Mouse (Mus musculus) left cerebral cortex, adult 9 months (tissue): Measurements from ENCODE around the gene Mtss1l.

Experiments
- DNase-seq, 2 experiments: peaks; one replicate each; pipeline ENCODE4 v3.0.0; 2022; ENCODE audit warnings: low spot score in 2 of 2

Gene Mtss1l

DNA sequence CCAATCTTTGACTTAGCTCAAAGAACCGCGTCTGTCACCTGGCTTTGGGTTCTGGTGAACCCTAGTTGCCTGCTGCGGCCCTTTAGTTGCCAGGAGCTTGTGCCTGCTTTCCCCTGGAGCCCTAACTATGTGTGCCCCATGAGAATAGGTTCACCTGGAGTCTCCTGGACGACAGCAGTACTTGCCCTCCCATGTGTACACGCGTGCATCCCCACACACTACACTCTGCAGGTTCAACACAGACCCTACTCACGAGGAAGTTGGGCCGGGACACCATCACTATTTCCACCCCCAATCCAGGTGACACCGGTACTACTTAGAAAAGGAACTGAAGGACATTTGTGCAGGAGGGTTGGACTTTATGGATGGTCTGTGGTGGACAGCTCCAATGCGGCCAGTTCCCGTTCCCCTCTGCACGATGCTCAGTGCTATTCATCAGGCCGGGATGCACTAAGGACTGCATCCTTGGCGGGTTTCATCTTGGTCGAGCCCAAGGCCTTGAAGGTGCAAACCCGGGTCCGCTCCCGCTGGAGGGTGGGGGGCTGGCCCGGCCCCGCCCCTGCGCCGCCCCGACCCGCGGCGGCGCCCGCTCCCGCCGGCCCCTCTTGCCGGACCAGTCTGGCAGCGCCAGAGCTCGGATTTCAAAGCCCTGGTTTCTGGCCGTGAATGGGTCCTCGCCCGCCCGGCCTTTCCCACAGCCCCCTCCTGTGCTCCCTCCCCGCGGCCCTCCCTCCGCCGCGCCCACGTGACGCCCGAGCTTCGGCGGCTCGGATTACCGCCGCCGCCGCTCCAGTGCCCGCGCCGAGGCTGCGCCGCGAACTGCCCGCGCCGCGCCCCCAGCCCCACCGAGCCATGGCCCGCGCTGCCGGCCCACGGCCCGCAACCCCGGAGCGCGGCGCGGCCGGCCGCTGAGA lies at the start of gene Mtss1l:
Mtss1l (plus strand) TSS at position 792 of the 914 bp plus-strand sequence.
- peak in 1 of 2 experiments; percentile 65 for DNase-seq

DNA sequence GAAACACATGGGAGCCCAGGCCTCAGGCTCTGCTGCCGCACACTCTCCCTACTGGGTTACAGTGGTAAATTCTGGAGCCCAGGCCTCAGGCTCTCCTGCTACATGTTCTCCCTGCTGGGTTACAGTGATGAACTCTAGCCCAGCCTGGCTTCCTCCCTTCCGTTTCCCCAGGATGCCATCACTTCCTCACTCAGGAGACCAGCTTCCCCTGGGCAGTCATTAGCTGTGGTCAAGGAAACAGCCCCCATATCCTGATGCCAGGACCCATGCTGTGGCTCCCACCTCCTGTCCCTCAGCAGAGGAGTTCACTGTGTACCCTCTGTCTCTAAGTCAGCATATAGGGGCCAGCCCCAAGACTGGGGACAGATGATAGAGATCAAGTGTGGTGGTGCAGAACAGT lies 49.1 kb upstream of the Mtss1l start:
- no peak for DNase-seq

DNA sequence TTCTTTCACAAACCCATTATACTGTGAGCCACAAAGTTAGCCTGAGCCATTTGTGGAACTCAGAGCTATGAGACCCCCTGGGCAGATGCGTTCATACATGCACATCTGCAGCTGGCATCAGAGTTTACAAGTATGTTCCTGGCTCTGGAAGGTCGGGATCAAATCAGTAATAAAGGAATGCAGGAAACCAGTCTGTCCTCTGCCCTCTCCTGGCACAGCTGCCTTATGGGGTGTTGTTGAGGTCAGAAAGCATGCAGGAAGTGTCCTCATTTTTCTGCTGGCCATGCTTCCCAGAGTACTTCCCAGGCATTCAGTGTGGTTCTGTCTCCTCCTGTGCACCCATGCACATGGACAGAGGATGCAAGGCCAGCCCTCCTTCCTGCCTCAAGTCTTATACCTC lies 48.1 kb upstream of the Mtss1l start:
- DNase-seq: no peak

DNA sequence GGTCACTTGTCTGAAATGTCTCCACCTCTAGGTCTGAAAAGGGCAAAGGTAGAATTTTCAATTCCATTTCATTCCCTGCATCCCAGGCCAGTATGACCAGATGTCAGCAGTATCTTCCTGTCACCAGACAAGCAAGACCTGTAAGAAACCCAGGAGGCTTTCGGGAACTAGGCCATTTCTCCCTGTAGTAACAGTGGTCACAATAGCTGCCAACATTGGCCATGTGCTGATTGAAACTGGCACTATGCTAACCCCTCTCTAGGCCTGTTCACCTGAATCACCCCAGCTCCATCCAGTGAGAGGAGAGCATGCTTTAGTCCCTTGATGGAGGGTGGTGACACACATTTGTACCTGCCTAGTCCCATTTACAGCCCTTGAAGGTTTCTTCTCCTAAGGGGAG lies 46.7 kb upstream of the Mtss1l start:
- no peak for DNase-seq

DNA sequence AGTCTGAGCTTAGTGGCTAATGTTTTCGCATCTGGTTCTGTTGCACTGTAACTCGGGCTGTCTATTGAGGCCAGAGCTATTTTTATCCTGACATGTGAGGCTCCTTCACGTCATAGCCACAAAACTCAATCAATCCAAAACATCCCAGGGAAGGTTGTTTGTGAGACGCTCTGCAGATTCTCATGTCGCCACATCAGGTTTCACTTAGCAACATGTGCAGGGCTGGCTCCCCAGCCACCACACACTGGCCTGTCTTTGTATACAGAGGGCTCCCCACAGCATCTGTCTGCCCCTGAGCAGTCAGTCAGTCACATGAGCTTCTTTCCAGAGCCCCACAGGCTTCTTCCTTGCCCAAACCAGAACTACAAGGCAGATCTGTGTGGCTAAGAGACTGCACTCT lies 44.6 kb upstream of the Mtss1l start:
- no peak for DNase-seq

DNA sequence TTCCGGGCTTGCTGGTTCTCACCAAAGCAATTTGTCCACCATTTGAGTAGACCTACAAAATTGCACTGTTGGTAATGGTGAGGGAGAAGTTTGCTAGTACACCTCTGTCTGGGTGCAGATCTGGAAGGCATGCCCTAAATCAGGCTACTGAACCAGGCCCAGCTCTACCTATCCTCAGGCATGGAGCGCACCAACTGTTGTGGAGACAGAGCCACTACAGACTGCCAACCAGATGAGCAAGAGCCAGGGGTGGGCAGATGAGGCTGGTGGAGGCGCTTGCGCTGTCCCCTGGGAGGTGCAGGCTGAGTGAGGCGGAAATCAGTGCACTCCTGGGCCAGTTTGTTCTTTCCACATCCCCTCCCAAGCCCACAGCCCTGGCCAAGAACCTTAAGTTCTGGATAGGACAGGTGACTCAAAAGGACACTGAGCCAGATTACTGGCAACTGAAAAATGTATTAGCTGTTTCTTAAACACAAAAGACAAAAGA lies 44.1 kb upstream of the Mtss1l start:
- DNase-seq: no peak

DNA sequence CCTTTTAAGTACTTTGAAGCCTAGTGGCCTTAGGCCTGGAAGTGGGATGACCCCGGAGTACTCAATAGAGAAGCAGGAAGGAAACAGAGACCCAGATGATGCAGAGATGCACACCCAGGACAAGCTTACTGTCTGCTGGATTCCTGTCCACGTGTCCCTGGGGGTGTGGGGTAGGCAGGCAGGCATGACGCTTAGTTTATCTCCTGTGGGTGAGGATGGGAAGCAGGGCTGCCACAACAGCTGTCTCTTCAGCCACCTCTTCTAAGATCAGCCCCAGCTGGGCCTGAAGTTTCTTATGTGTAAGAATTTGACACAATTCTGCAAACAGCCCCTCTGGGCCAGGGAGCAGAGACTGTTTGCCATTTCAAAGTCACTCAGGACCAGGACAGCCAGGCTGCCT lies 42.3 kb upstream of the Mtss1l start:
- DNase-seq: no peak

DNA sequence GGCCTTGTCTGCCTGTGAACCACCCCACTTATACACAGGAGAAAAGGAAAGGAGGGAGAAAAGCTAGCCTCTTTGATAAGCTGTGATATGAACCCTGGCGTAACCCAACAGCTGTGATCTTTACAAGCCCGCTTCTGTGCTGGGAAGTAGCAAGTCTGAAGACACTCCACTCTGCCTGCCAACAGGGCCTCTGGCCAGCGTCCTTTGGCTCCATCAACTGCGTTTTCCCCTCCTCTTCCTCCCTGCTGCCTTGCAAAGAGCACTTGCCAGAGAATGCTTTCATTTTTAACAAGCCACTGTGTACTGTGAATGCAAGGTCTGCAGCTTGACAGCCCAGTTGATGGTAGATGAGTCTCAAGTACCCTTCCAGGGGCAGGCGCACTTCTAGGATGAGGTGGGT lies 33.5 kb upstream of the Mtss1l start:
- DNase-seq: peak in 1 of 2 experiments; percentile 66

DNA sequence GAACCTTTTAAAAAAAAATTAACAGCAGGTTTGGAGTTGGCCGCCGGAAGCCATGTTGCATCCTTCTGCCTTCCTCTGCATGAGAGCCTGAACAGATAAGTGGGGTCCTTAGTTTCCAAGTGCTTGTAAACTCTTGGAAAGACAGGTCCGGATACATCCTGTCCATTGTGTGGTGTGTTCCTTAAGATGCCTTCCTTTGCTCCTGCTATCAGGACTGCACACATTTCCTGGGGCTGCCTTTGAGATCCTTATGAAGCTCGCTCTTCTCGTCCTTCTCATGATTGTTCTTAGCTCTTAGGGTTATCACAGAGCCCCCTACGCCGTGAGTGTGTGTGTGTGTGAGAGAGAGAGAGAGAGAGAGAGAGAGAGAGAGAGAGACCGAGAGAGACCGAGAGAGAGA lies 31.3 kb upstream of the Mtss1l start:
- DNase-seq: no peak

DNA sequence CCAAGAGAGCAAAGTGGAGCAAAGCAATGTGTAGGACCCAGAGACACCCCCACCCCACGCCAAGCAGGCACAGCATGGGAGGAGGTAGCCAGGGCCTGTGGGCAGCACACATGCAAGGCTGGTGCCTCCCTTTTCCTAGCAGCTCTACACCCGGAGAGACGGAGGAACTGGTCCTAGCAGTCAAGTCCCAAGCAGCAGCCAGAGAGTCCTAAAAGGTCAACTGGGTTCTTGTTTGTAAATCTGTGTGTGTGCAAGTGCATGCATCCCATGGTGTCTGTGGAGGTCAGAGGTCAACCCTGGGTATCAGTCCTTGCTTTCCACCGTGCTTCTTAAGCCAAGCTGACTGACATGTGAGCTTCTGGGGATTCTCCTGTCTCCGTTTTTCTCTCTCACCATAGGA lies 27.1 kb upstream of the Mtss1l start:
- no peak for DNase-seq

DNA sequence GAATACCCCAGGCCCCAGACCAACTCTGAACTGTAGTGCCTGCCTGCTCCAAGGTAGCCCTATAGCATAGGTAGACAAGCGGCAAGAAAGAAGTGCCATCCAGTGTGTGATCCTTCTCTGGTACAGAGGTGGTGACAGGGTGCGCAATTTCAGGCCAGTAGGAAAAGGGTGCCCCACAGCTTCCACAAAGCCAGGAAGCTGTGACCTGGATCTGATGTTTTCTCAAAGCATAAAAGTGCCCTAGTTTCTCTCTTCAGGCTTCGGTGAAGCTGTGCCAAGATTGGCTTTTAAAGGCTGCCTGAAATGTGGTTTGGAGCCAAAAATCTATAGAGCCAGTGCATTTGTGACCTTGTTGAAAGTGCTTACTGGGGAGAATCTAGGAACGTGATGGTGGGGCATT lies 26.4 kb upstream of the Mtss1l start:
- no peak for DNase-seq

DNA sequence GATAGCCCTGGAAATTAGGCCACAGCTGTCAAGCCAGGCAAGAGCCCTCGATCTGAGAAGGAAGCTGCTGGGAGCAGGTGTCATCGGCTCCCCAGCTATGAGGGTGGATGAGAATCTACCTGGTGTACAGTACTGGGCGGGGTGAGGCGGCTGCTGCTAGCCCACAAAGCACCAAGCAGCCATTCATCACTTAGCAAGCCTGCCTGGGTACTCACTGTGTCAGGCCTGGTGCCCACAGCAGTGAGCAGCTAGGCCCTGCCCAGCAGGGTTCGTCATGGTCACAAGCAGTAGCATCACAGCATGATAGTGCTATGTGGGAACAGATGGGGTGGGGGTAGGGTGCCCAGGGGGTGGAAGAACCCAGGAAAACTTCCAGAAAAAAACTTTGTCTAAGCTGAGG lies 25.8 kb upstream of the Mtss1l start:
- DNase-seq: no peak

DNA sequence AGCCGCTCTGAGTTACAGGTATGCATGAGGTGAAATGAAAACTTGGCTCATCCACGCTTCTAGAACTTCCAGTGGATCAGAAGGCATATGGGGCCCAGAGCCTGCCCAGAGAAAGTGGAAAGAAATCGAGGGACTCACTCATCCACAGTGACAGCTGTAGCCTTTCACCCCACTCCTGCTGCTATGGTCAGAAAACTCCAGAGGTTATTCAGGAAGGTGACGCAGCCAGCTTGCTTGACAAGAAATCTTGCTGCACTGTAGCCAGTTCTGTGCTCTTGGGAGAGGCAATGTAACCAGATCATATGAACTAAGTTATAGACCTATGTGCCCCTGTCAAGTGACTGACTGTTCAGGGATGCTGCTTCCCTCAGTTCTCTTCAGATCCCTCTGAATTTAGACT lies 25.2 kb upstream of the Mtss1l start:
- DNase-seq: no peak

DNA sequence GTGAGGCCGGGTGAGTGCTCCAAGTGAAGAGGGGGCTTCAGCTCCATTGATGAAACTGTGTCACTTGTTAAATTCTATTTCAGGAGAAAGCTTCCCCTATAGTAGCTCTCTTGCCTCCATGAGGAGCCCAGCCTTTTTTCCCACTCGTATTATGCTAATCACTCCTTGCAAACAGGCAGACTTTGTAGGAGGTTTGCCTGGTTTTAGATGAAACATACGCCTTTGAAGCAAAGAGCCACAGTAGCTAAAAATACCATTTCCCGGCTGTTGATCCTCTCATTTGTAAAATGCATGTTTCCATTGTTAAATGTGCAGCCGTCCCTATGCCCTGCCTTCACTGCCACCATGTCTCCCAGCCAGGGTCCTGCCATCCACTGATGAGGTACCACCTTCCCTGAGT lies 23.7 kb upstream of the Mtss1l start:
- DNase-seq: peak; percentile 63 to 67

DNA sequence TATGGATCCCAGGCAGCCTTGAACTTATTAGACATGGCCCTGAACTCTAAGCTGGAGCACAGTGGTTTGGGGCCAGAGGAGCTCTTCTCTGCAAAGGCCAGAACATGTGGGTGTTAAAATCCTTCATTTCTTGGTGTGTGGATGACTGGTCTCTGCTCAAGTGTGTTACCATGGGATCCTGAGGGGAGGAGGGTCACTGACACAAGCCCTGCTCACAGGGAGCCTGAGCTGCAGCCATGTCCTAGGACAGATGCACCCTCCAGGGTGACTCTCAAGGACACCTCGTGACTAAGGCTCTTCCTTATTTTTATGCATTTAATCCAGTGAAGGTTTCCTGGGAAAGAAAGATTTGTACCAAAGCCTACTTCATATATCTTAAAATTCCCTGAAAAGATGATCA lies 23.2 kb upstream of the Mtss1l start:
- DNase-seq: no peak

DNA sequence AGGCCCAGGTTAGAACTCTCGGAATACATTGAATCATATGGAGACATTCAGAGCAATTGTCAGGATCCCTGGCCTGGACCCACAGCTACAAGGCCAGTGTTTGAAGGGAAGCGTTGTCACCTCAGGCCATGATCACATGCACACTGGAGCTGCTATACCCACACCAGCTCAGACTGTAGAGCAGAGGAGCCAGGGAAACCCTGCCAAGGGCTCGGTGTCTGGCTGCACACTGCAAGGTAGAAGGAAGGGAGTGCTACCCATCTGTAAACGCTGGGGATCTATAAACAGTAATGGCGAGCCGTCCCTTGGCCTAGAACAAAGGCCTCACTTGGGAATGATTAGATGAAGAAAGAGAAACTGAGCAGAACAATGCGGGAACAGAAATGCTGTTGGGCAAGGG lies 21.8 kb upstream of the Mtss1l start:
- DNase-seq: no peak

DNA sequence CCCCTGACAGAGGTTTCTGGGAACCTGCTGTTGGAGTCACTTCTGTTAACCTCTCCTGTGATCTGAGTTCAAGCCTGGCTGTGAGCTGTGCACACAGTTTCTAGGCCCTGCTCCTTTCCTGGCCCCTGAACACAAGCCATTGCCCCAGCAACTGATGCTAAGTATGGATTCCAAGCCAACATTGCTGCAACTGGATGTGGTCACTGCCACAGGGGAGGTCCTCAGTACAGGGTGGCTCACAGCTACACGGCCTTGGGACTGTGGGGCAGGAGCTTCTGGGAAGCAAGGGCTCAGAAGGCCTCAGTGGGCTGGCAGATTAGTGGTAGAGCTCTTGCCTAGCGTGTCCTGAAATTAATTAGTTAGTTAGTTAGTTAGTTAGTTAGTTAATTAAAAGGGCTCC lies 20.7 kb upstream of the Mtss1l start:
- DNase-seq: no peak

DNA sequence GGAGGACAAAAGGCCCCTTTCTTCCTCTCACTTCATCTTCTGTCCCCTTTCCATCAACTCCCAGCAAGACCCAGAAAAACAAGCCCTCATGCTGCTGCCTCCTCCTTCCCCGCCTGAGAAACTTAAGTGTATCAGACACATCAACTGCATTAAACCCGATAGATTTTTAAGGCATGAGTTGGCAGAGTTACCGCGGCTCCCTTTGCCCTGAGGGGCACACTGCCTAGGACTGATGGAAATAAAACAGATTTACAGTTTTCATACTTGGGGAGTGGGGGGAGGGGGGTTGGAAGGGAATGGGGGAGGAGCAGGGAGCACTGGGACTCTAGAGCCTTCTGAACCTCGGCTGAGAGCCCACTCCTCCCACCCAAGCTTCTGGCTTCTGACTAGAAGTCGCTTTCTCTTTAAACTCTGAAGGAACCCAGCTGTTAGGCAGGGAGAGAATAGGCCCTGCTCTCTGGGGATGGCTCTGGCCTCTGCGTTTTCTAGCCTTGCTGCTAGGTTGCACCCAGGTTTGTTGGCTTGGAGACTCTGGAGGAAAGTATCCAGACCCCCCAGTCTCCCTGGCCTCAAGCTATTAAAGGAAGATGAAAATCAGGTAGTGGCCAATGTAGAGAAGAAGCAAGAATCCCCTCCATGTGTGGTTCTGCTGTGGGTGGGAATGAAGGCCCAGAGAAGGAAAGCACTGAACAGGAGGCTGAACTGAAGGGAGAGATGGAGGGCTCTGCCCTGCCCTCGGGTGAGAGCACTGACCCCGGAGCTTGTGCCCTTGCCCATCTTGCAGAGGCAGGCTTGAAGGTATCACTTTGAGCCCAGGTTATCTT lies 18.4 kb upstream of the Mtss1l start:
- no peak for DNase-seq

DNA sequence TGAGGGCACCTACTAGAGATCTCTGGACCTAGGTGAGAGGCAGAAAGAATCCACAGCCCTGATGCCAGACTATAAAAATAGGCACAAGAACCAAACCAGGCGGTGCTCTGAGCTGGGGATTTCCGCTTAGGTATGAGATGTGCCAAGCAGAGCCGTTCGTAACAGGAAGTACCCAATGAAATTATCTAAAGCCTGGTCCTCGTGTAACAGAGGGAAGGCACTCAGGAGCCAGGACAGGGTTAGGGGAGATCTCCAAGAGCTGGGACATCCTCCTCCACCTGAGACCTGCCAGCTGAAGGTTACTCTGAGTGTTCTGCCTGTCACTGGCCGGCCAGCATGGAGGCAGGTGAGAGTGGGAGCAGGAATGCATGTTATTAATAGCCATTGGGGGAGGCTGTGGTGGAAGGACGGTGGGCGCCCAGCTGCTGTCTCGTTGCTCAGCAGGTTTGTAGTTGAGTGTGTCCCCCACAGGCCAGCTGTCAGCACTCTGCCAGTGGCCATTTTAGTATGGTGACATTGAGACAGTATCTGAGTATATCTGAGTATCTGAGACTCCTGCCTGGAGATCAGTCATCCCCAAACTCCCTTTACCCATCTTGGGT lies 17.7 kb upstream of the Mtss1l start:
- no peak for DNase-seq

DNA sequence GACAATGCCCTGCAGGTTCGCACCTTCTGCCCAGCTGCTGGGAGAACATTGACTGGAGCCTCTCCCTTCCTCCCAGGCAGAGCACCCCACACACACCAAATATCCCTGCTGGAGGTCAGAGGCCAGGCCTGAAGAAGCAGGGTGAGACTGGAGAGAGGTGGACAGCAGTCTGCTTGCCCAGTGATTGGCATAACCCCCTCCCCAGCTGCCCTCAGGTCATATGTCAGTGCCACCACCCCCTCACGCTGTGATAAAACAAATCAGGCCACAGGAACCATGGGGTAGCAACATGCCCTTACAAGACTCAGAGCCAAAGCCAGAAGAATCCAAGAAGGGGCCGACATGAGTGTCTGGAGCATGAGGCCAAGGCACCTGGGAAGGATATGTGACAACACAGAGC lies 17.2 kb upstream of the Mtss1l start:
- DNase-seq: no peak

DNA sequence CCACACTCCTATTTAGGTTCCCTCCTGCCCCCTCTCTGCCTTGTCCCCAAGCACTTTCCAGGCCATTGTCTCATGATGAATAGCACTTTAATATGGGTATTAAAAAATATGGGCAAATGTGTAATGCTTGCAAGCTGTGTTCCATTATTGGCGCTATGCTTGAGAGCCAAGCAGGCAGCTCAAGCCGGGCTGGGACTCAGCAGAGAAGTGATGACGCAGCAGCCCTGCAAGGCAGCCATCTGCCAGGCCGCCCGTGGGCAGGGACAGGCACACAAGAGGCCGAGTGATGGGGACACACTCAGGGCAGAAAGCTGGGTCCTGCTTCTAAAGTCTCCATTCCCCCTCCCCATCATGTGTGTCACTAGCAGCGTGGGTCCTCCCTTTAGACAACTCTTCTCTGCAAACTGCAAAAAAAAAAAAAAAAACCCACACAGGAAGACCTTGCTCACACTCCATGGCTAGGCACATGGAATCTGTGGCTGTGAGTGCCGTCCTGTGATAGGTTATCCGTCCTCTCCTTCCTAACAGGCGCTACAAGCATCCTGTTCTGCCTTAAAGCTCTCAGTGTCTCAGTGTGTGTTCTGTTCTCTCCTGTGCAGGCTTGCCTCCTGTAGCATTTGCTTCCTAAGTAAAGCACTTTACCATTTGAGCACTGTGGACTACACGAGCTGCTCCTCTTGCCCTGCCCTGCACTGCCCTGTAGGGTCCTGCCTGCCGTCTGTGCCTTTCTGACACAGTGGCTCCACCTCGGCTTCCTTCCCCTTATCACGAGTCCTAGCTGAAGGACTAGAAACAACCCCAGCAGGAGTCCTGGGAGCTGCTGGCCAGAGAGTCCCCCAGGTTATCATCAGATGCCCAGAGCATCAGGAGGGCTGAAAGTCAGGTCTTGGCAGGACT lies 15.6 kb upstream of the Mtss1l start:
- DNase-seq: no peak
